Mouse (Mus musculus) forebrain, embryonic 12.5 days (tissue): ENCODE results near the gene Zfp704. TPM values are rescaled to one million over a fixed set of nuclear protein-coding genes. Genes with fewer than 3 reads are reported as not detected.
"Not testable (repeated sequence)": the region's sequence is repeated elsewhere in the genome, so short reads cannot be mapped to it uniquely, and the experiment has no call there.

Source experiments
- ATAC-seq: fragments of 200-750 bp; cut with Nextera tagmentation; 2 replicates; pipeline ENCODE4 v1.8.0; 2017; ENCODE audit warnings: moderate TSS enrichment; ENCODE audit not compliant: low FRiP score
- H3K27ac ChIP-seq: fragments of 300-500 bp; sonication (generic); 2 replicates; pipeline ENCODE4 v1.5.1; 2016; ENCODE audit warnings: mild to moderate bottlenecking
- H3K27me3 ChIP-seq: fragments of 300-500 bp; sonication (generic); 2 replicates; pipeline ENCODE4 v1.6.1; 2016; ENCODE audit warnings: mild to moderate bottlenecking
- H3K36me3 ChIP-seq: fragments of 300-500 bp; sonication (generic); replicated peaks from 2 replicates; pipeline ENCODE4 v1.6.1; 2016; ENCODE audit warnings: mild to moderate bottlenecking
- H3K4me1 ChIP-seq: fragments of 300-500 bp; sonication (generic); 2 replicates; pipeline ENCODE4 v1.6.1; 2016
- H3K4me2 ChIP-seq: fragments of 300-500 bp; sonication (generic); 2 replicates; pipeline ENCODE4 v1.6.1; 2016; ENCODE audit warnings: mild to moderate bottlenecking, moderate library complexity
- H3K4me3 ChIP-seq: fragments of 300-500 bp; sonication (generic); replicated peaks from 2 replicates; pipeline ENCODE4 v1.5.1; 2016; ENCODE audit warnings: mild to moderate bottlenecking
- H3K9ac ChIP-seq: fragments of 300-500 bp; sonication (generic); 2 replicates; pipeline ENCODE4 v1.6.1; 2016; ENCODE audit warnings: mild to moderate bottlenecking
- H3K9me3 ChIP-seq: fragments of 300-500 bp; sonication (generic); 2 replicates; pipeline ENCODE4 v1.6.1; 2016
- WGBS: fragments of 180-500 bp; shearing (Covaris S2); methylation state at CpG from one replicate; pipeline ENCODE4 v1.1.7; 2016; 5-methylcytosine and 5-hydroxymethylcytosine counted together
- polyA plus RNA-seq: library from polyadenylated mRNA; unstranded; fragments of >200 nt; fragmentation: Nextera tagmentation; extraction: Ambion mirVana; gene quantifications from 2 replicates; pipeline ENCODE4 v1.2.1, GENCODE M21; 2016

The Zfp704 gene
- polyA plus RNA-seq, 1 experiment from 2014 or later, result 10.0 TPM

DNA sequence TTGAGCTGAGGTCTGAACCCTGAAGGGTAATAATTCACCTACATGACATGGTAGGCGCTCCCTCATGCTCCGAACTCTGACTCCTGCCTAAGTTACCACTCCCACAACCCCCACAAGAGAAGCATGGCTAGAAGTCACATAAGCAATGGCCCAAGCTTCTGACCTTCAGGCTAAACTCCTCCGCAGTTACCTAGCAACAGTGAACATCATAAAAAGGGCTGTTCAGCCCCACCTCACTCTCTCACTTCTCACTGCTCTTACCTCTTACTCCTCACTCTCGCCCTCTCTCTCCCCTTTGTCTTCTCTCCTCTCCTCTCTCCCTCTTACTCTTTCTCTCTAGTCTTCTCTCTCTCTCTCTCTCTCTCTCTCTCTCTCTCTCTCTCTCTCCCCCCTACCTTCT, 40.2 kb downstream of the Zfp704 start:
- not testable (repeated sequence) for H3K9ac ChIP-seq, ATAC-seq, H3K9me3 ChIP-seq, H3K4me3 ChIP-seq, H3K36me3 ChIP-seq, H3K27me3 ChIP-seq, H3K4me2 ChIP-seq, H3K27ac ChIP-seq
- peaks cover 26% of the 10 kb centered on the region for H3K4me1 ChIP-seq
- WGBS, result 93% methylated on average over 4 of the region's 4 CpGs

DNA sequence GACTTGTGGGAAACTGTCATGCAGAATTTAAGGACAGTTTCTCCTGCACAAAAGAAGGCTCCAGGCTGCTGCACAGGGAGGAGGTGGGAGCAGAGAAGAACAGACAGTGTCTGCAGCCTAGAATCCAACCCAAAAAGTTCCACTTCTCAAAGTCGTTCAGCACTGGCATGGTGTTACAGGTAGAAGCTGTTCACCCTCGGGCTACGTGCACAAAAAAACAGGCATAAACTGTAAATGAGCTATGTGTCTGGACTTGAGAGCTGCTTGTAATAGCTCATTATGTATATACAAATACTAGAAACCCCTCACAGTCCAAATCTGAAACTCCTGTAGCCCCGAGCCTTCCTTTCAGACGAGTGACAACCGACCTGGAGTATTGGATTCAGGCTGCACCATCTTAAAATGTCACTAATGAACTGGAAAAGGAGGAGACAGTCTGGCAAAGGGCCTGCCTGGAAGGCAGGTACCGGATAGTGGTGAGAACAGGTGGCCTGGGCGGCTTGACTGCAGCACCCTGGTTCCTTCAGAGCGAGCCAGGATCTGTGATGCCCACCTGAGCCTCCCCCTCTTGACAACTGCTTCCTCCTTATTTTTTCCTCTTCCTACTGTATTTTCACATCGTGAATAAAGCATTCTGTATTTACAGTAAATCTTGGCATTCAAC, 41.2 kb downstream of the Zfp704 start:
- no peak for ATAC-seq
- H3K4me2 ChIP-seq, result no peak overlapping the region
- H3K9ac ChIP-seq, result no peak overlapping the region
- 66% methylated on average over 10 of the region's 10 CpGs for WGBS
- H3K27ac ChIP-seq, result no peak overlapping the region
- H3K27me3 ChIP-seq, result no peaks in the 10 kb centered on the region
- no peak overlapping the region for H3K4me3 ChIP-seq
- peaks cover 18% of the 10 kb centered on the region for H3K4me1 ChIP-seq
- no peaks in the 10 kb centered on the region for H3K9me3 ChIP-seq
- H3K36me3 ChIP-seq, result no peaks in the 10 kb centered on the region

DNA sequence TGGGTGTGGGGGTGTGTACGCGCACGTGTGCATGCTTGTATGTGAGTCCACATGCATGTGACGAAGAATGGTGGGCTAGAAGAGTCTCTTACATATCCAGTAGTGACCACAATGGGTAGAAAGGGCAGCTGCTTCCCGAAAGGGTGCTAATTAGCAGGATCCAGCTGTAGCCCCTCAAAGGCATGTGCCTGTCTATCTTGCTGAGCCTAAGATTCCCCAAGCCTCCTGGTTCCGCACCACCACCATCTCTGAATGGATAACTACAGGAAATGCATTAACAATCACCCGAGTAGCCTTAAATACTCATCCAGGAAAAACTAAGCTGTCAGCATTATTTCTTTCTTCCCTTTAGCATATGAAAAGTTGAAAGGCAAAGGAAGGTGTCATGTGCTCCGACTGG, 41.9 kb downstream of the Zfp704 start:
- no peaks in the 10 kb centered on the region for H3K36me3 ChIP-seq
- no peak overlapping the region for H3K4me2 ChIP-seq
- H3K4me1 ChIP-seq, result peaks cover 18% of the 10 kb centered on the region
- no peak overlapping the region for H3K27ac ChIP-seq
- H3K27me3 ChIP-seq, result no peaks in the 10 kb centered on the region
- no peak overlapping the region for H3K4me3 ChIP-seq
- 43% methylated on average over 8 of the region's 8 CpGs for WGBS
- 0 out of 2 replicates have a peak, but pooled peaks have one; percentile 39 for ATAC-seq
- no peak overlapping the region for H3K9ac ChIP-seq
- no peaks in the 10 kb centered on the region for H3K9me3 ChIP-seq

DNA sequence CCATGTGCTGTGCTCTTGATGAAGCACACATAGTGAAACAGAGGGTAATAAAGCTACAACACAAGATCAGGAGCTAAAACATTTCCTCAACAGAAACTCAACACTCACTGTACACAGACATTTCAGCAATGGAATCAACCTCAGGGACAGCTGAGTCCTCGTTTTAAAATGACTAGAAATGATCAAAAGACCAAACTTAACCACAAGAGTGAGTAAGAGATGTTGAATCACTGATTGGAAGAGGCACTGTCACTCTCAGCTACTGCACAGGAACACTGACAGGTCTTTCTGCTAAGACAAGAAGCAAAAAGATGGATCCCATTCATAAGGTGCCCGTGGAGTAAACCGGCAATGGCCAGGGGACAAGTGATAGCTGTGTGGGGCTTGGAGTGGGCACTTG, 43.1 kb downstream of the Zfp704 start:
- H3K4me2 ChIP-seq, result no peak overlapping the region
- no peaks in the 10 kb centered on the region for H3K36me3 ChIP-seq
- no peak for ATAC-seq
- 87% methylated on average over 3 of the region's 3 CpGs for WGBS
- no peaks in the 10 kb centered on the region for H3K9me3 ChIP-seq
- H3K27ac ChIP-seq, result no peak overlapping the region
- H3K27me3 ChIP-seq, result no peaks in the 10 kb centered on the region
- H3K9ac ChIP-seq, result no peak overlapping the region
- peaks cover 17% of the 10 kb centered on the region for H3K4me1 ChIP-seq
- no peak overlapping the region for H3K4me3 ChIP-seq

DNA sequence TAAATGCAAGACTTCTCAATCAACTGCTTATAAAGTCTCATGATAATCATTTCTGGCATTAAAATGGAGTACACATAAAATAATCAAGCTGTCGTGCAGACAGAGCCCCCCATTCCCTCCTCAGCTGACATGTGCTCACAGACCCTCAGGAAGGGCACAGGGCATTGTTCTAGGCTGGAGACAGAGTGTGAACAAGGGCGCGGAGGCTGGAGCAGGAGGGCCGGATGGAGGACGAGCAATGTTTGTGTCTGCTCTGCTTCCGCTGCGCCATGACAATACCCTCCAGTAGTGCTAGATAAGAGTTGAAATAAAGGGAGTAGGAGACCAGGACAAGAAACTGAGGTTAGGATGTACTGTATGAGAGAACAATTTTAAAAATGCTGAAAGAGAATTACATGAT, 46.3 kb downstream of the Zfp704 start:
- 72% methylated on average over 7 of the region's 7 CpGs for WGBS
- ATAC-seq, result no peak

DNA sequence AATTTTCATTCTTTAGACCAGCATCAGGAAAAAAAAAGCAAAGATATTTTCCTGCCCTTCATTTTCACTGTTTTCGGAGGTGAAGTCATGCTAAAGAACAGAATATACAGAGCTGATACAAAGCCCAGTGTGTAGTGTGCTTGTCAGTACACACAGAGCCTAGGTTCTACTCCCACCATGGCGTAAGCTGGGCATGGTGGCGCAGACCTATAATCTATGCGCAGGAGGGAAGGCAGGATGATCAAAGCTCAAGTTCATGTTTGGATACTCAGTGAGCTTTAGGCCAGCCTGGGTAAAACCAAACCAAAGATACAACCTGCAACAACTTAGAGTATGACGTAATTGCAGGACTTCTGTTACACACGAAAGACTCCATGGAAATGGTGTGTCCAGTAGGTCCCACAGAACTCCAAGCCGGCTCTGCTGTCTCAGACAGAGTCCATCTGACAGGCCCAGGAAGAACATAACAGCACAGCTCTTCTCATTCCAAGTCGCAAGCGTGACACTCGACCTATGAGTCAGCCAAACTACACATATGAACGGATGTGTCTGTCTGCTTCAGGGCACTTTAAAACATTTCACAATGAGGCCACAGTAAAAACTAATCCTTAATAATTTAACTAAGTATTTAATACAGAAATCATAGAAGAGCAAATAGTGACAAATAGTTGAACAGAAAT, 47.1 kb downstream of the Zfp704 start:
- ATAC-seq, result no peak
- H3K4me1 ChIP-seq, result peaks cover 6% of the 10 kb centered on the region
- no peak overlapping the region for H3K27ac ChIP-seq
- 87% methylated on average over 11 of the region's 11 CpGs for WGBS
- H3K36me3 ChIP-seq, result no peaks in the 10 kb centered on the region
- no peaks in the 10 kb centered on the region for H3K27me3 ChIP-seq
- H3K9me3 ChIP-seq, result no peaks in the 10 kb centered on the region
- H3K4me3 ChIP-seq, result no peak overlapping the region
- H3K4me2 ChIP-seq, result no peak overlapping the region
- no peak overlapping the region for H3K9ac ChIP-seq

More for the DNA sequence above, 46.3 kb downstream of the Zfp704 start:
- Histone ChIP-seq H3K4me2 (no peak overlapping the region), H3K27ac (no peak overlapping the region), H3K4me1 (peaks cover 14% of the 10 kb centered on the region), H3K36me3 (no peaks in the 10 kb centered on the region), H3K4me3 (no peak overlapping the region), H3K27me3 (no peaks in the 10 kb centered on the region), H3K9ac (no peak overlapping the region), H3K9me3 (no peaks in the 10 kb centered on the region)

DNA sequence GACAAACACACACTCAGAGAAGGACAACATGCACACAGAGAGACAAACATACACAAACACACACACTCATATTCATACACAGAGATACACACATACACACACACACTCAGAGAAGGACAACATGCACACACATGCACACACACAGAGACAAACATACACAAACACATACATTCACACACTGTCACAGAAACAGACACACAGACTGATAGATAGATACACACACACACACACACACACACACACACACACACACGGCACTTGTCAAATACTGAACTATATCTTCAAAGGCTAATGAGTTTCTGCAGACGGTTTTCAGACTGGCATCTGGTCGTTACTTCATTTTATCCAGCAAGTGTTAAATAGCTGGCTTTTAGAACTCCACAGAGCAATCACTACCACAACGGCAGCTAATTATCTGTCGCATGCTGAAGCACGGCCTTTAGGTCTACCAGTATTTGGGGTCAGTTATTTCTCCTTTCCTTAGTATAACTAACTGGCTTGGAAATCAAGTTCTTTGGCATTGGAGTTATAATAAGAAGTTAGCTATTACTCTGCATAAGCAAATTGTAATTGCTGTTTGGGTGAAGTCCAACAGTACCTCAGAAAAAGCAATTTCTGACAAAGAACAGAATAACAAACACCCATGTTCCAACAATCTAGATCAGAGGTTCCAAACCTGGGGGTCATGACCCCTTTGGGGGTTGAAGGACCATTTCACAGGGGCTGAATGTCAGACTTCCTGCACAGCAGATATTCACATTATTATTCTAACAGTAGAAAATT, 51.9 kb downstream of the Zfp704 start:
- Histone ChIP-seq H3K9me3 (no peaks in the 10 kb centered on the region), H3K4me2 (no peak overlapping the region), H3K27me3 (no peaks in the 10 kb centered on the region), H3K36me3 (no peaks in the 10 kb centered on the region), H3K27ac (no peak overlapping the region; the same call in 1 of the 2 replicates), H3K4me3 (no peak overlapping the region), H3K4me1 (0 out of 2 replicates have a peak, but pooled peaks cover 3% of the 10 kb centered on the region), H3K9ac (no peak overlapping the region)
- ATAC-seq, result no peak; the same call in 1 of the 2 replicates
- 32% methylated on average over 6 of the region's 6 CpGs for WGBS

DNA sequence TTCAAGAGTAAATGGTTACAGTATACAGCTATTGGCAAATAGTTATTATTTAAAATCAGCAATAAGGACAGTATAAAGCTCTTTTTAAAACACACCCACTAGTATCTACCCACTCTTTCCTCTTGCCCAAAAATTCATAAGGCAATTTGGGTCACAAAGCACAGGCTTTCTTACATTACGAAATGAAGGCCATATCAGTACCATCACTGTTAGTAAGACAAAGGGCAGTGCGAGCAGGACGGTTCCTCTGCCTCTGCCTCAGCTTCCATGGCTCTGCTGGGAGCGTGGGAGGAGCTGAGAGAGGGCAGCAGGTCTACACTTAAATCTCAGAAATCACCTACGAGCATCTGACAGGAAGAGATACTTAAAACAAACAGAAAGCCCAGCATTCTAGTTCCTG, 53.7 kb downstream of the Zfp704 start:
- Histone ChIP-seq H3K36me3 (no peaks in the 10 kb centered on the region), H3K9ac (no peak overlapping the region), H3K4me1 (no peaks in the 10 kb centered on the region), H3K9me3 (no peaks in the 10 kb centered on the region), H3K27ac (no peak overlapping the region), H3K27me3 (no peaks in the 10 kb centered on the region), H3K4me2 (no peak overlapping the region), H3K4me3 (no peak overlapping the region)
- 73% methylated on average over 5 of the region's 5 CpGs for WGBS
- no peak for ATAC-seq

DNA sequence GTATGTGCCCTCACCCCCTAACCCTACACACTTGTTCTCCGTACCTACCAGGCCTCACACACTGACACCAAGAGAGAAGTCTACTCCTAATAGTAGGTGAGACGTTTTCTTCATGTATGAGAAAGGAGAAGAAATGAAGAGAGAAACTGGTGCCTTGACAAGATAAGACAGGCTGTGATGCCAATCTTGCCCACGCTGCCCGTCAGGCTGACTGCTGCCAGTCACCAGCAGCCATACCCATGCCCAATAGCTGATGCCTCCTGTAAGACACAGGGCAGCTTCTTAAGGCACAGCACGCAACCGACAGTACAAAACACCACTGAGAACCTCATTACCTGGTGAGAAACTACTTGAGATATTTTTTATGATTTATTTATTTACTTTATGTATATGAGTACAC, 55.0 kb downstream of the Zfp704 start:
- 95% methylated on average over 6 of the region's 6 CpGs for WGBS
- Histone ChIP-seq H3K9me3 (no peaks in the 10 kb centered on the region), H3K4me1 (no peaks in the 10 kb centered on the region), H3K27ac (no peak overlapping the region), H3K4me2 (no peak overlapping the region), H3K36me3 (no peaks in the 10 kb centered on the region), H3K4me3 (no peak overlapping the region), H3K27me3 (no peaks in the 10 kb centered on the region), H3K9ac (no peak overlapping the region)
- ATAC-seq, result no peak

DNA sequence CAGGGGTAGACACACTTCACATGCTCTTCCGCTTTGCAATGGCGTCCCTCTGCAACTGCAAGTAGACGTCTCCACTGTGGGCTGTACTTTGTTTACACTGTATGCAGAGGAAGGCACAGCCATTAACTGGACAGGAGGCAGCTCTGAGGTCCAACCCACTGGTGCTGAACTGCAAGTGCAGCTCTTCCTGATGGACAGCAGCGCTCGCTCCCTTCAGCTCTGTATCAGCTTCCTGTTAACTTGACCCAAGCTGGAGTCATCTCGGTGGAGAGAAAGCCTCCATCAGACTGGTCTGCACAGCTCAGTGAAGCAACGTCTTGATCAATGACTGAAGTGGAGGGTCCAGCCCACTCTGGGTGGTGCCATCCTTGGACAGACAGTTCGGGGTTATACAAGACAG, 57.6 kb downstream of the Zfp704 start:
- WGBS, result 84% methylated on average over 8 of the region's 8 CpGs
- Histone ChIP-seq H3K9ac (no peak overlapping the region), H3K4me2 (no peak overlapping the region), H3K27me3 (no peaks in the 10 kb centered on the region), H3K9me3 (no peaks in the 10 kb centered on the region), H3K4me1 (peaks cover under 1% of the 10 kb centered on the region), H3K27ac (no peak overlapping the region), H3K36me3 (no peaks in the 10 kb centered on the region), H3K4me3 (no peak overlapping the region)
- ATAC-seq, result no peak

DNA sequence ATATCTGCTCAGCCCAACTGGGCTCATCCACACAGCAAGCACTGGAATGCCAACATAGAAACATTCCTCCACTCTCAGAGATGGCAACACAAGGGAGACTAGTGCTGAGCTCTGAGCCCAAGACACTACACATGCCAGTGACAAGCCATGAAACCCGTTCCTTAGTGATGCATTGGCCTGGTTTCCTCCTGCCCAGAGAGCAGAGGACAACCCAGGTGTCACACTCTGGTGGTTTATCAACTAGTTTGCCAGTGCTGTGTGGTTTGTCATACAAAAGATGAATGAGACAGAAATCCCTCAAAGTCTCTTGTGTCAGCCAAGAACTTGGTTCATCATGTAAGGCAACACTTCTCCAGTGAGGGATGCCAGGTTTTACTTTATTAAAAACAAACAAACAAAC, 59.0 kb downstream of the Zfp704 start:
- Histone ChIP-seq H3K9me3 (no peaks in the 10 kb centered on the region), H3K27ac (no peak overlapping the region), H3K4me1 (peaks cover 13% of the 10 kb centered on the region), H3K9ac (no peak overlapping the region), H3K36me3 (no peaks in the 10 kb centered on the region), H3K4me2 (no peak overlapping the region), H3K4me3 (no peak overlapping the region), H3K27me3 (no peaks in the 10 kb centered on the region)
- no peak for ATAC-seq
- WGBS, result 100% methylated on average over 1 of the region's 1 CpGs

DNA sequence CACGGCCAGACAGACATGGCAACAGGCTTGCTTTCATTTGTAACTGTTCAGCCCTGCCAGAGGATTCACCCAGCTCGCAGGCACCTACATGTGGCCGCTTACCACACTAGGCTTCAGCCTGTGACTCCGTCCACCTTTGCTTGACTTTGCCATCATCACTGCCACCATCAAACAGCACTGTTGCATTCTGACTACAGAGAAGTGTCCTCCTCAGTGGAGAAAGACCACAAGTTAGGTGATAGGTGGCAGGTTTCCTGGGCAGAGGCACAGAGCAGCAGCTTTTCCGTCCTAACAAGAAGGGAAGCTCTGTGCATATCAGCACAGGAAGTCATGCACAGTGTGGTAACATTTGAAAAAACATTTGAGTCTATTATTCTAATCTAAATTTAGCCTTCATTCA, 60.1 kb downstream of the Zfp704 start:
- 91% methylated on average over 5 of the region's 5 CpGs for WGBS
- H3K27me3 ChIP-seq, result no peaks in the 10 kb centered on the region
- H3K4me2 ChIP-seq, result no peak overlapping the region
- H3K4me3 ChIP-seq, result no peak overlapping the region
- no peaks in the 10 kb centered on the region for H3K36me3 ChIP-seq
- no peak overlapping the region for H3K27ac ChIP-seq
- peaks cover 19% of the 10 kb centered on the region for H3K4me1 ChIP-seq
- no peaks in the 10 kb centered on the region for H3K9me3 ChIP-seq
- no peak overlapping the region for H3K9ac ChIP-seq
- ATAC-seq, result no peak
